Mouse (Mus musculus) heart, postnatal 14 days (tissue): ENCODE results near the gene Zfand3. TPM values are rescaled to one million over a fixed set of nuclear protein-coding genes. Genes with fewer than 3 reads are reported as not detected.

ENCODE experiments used
- DNase-seq, 2 experiments: peaks; one replicate each; pipeline ENCODE4 v3.0.0; 2021 to 2022
- intact Hi-C: fragments of 180-260 bp; cut with DNase I; formaldehyde crosslinking; loops from one replicate; pipeline ENCODE4 v1.15.1; 2025
- total RNA-seq, 2 experiments: library from RNA; stranded (reverse); gene quantifications; 2 replicates each; pipeline ENCODE4 v1.2.3; 2021

Zfand3 gene
- total RNA-seq, 2 experiments from 2014 or later = 118 to 128 TPM

DNA sequence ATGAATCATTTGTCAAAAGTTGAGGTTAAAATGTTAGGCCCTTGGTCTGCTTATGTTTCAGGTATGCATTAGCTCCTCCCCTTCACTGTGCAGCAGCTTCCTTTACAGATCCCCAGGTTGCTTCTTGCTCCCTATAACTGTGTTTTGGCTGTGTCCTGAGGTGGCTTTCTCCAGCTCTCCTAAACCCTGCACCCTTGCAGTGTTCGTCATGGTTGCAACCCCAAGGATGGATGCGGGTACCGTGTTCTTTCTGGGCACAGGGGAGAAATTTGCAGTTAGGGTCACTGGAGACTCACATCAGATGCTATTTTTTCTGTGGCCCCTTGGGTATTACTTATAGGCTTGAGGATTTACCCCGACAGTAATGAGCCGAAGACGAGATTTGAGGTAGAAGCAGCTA lies 175.7 kb downstream of the Zfand3 start:
- intact Hi-C loops = no loop called here
- no peak for DNase-seq

DNA sequence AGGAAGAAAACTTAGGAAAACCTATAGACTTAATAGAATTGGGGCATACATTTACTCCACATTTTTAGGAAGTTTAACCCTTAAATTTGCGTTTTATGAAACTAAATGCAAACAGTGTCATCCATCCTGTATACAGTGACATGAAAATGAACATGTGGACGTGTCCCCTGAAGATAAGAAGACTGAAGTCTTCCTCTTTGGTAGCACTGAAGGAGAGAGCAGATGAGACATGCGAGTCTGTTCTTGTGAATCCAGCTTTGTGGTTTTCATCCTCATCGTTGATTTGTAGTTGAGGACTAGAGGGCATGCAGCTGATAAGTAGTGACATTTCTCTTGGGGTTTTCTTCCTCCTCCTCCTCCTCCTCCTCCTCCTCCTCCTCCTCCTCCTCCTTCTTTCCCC lies 177.0 kb downstream of the Zfand3 start:
- intact Hi-C loops = no loop called here
- DNase-seq = no peak

GRCm38 (mm10) chr17:30182063-30182462 lies 177.5 kb downstream of the Zfand3 start:
- DNase-seq = no peak
- intact Hi-C loops = no loop called here

DNA sequence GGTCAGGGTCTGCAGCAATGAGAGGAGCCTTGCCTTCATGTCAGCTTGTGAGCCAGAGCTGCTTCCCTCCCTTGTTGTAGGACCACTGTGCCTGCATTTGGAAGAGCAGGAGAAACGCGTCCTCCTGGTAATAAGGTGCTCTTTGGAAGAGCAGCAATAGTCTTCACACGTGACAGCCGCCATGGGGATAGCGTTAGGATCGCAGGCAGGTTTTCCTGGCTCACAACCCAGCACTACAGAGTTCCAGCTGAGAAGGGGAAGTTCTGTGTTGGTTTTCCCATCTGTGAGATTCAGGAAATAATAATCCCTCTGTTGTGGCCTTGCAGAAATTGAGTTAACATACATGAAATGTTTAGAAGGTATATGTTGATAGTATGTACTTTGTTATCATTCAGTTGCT lies 179.0 kb downstream of the Zfand3 start:
- DNase-seq = no peak
- intact Hi-C loops = no loop called here

- DNase-seq = no peak
- intact Hi-C loops = no loop called here
Observed at GRCm38 (mm10) chr17:30187154-30187553, 182.6 kb downstream of the Zfand3 start.

DNA sequence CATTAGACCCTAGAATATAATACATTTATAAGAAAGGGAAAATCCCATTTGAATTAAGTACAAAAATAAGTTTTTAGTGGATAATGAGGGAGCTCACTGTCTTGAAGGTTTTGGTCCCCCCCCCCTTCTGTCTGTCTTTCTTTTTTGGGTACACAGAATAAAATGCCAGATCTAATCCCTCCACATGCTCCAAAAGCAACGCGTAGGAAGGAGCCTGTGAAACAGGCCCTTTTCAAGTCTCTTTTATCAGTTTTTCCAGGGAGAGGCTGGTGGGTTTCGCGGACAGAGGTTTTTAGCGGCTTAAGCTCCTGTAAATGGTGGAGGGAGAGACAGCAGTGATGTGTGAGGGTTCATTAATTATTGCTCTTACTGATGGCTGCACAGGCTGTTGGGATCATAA lies 183.0 kb downstream of the Zfand3 start:
- DNase-seq = no peak
- intact Hi-C loops = no loop called here

GRCm38 (mm10) chr17:30188031-30188981 lies 183.8 kb downstream of the Zfand3 start:
- no peak for DNase-seq
- intact Hi-C loops = no loop called here

DNA sequence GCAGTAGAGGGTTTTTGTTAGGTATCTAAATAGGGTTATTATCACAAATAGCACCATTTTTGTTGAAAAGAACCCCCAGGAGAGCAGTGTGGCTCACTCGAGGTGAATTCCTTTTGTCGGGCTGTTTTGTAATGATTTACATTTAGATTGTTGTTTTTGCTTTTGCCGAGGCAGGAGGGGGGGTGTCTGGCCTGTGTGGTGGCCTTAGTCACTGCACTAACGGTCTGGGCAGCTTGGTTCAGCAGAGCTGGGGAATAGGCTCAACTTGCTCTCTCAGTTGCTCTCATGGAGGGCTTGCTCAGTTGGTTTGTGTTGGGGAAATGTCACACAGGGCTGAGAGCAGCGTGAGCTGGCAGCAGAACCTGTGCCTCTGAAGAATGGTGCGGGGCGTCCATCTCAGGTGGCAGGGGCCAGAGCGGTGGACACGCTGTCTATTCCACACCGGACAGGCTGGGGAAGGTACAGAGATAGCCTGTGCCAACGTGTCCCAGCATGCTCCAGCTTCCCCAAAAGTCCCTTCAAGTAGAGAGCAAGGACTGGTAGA lies 186.6 kb downstream of the Zfand3 start:
- DNase-seq = no peak
- intact Hi-C loops = no loop called here

GRCm38 (mm10) chr17:30192416-30193005 lies 188.0 kb downstream of the Zfand3 start:
- peak in 1 of 2 experiments; percentile 0 for DNase-seq

GRCm38 (mm10) chr17:30193615-30194014 lies 189.1 kb downstream of the Zfand3 start:
- DNase-seq = peak in 1 of 2 experiments; percentile 2
- intact Hi-C loops = no loop called here

More at GRCm38 (mm10) chr17:30192416-30193005, 188.0 kb downstream of the Zfand3 start:
- intact Hi-C loops = no loop called here

DNA sequence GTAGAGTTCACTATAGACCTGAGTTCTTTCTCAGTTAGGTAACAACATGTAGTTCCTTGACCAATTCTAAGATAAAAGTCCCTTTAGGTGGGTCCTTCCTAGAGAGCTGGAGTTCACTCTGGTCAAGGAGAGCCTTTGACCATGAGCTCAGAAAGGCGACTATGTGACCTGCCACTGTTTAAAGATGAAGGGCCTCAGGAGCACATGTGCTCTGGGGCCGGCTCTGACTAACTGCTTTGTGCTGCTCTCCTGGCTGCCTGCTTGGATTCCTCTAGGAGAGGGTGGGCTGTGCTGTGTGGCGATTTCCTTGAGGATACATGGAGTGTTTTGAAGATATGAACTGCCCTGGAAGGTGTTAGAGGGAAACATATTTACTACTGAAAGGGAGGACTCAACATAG lies 189.6 kb downstream of the Zfand3 start:
- peak in 1 of 2 experiments; percentile 0 for DNase-seq
- intact Hi-C loops = no loop called here

GRCm38 (mm10) chr17:30194629-30195445 lies 190.3 kb downstream of the Zfand3 start:
- intact Hi-C loops = loop anchor here (5.0 kb wide), 2 partner anchors 83 to 173 kb away; no protein-coding TSS in a partner anchor
- DNase-seq = peak in 1 of 2 experiments; percentile 8

GRCm38 (mm10) chr17:30195591-30196183 lies 191.2 kb downstream of the Zfand3 start:
- intact Hi-C loops = loop anchor here (5.0 kb wide), 2 partner anchors 83 to 173 kb away; no protein-coding TSS in a partner anchor
- DNase-seq = peak; percentile 6 to 13

GRCm38 (mm10) chr17:30196401-30197279 lies 192.1 kb downstream of the Zfand3 start:
- intact Hi-C loops = loop anchor here (5.0 kb wide), 2 partner anchors 84 to 174 kb away; no protein-coding TSS in a partner anchor
- peak; percentile 10 to 36 for DNase-seq

DNA sequence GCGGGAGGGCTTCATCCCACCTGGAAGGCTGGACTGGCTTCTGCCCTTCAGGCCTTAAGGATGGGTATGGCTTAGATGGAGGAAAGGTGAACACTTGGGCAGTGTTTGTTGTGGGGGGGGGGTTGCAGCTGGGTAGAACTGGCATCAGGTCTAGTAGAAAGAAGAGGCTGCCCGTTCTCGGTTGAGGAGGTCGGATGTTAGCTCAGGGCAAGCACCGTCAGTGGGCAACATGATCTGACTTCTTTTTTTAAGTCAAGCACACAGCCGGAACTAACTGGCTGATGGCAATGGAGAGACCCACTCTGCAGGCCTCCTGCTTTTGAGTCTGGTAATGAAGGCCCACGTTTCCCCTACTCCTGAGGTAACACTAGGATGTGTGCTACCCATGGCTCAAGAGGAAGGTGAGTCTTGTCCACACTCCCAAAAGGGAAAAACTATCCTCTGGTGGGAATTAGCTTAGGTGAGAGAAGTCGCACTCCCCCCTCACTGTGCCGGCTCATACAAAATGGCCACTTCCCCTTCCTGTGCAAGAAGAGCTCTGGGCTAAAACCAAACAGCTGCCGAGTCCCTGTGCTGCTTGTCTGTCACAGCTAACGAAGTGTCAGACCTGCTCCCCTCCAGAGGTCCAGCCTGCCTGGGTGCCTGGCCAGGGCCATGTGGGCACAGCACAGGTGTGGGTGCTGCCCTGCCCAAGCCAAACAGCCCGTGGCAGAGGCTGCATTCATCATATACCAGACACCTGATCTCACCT lies 192.9 kb downstream of the Zfand3 start:
- no peak for DNase-seq
- intact Hi-C loops = loop anchor here (5.0 kb wide), 2 partner anchors 85 to 175 kb away; no protein-coding TSS in a partner anchor

GRCm38 (mm10) chr17:30198422-30198821 lies 193.9 kb downstream of the Zfand3 start:
- intact Hi-C loops = loop anchor here (5.0 kb wide), 2 partner anchors 86 to 176 kb away; no protein-coding TSS in a partner anchor
- DNase-seq = peak in 1 of 2 experiments; percentile 59

GRCm38 (mm10) chr17:30199374-30200247 lies 195.1 kb downstream of the Zfand3 start:
- no peak for DNase-seq
- intact Hi-C loops = loop anchor here (5.0 kb wide), 2 partner anchors 87 to 177 kb away; no protein-coding TSS in a partner anchor
